ENCODE assay signal across 14 mouse cellular contexts in the genomic region with DNA sequence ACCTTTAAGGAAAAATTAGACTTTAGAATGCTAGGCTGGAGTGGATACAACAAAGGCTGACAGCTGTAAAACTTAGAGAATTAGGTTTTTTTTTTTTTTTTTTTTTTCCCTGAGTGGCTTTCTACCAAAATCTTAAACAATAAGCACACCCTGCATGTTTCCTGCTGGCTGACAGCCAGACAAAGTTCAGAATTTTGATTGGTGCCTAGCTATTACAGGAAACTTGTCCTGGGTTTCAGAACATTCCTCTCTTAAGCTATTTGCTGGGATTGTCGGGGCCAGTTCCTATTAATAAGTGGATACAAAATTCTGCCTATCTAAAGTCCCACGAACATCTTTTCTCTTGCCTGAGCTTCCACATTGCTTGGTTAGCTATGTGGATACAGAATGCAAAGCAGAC.
DNase-seq lines count a peak whose midpoint lies in the region; ATAC-seq and TF ChIP-seq lines count a peak whose summit lies in the region.
"Had no signal": no experiment of that assay in that cellular context is flagged by ENCODE, and none has a peak within 500 bp of the region (broad histone marks: within the 10 kb centered on the region; RNA-seq: fewer than 3 reads in every experiment).

No protein-coding gene starts in this region.

- TF ChIP-seq CTCF in brain, embryonic 14.5 days (IDR thresholded peaks at IDR 0.05; ENCODE audit: borderline replicate concordance, extremely low read depth, insufficient read depth, insufficient read length) = no peak

- no peak overlapping the region for H3K9ac ChIP-seq in heart, embryonic 12.5 days
- no peak overlapping the region for H3K9ac ChIP-seq in forebrain, embryonic 15.5 days (replicated peaks)
- no peak overlapping the region for H3K9ac ChIP-seq in liver, embryonic 12.5 days
- H3K9ac ChIP-seq: embryonic facial prominence, embryonic 15.5 days; liver, embryonic 13.5 days had no signal

- 19% methylated on average over 2 of the region's 2 CpGs for WGBS in heart, embryonic 12.5 days
- WGBS in forebrain, embryonic 15.5 days = 28% methylated on average over 2 of the region's 2 CpGs
- 40% methylated on average over 2 of the region's 2 CpGs for WGBS in liver, embryonic 12.5 days (ENCODE audit: insufficient replicate concordance)

- peaks cover 3% of the 10 kb centered on the region; the same call in 1 of the 2 replicates for H3K4me1 ChIP-seq in heart, embryonic 12.5 days (replicated peaks)
- H3K4me1 ChIP-seq in forebrain, embryonic 15.5 days = peaks cover 8% of the 10 kb centered on the region
- H3K4me1 ChIP-seq in liver, embryonic 12.5 days = no peaks in the 10 kb centered on the region
- H3K4me1 ChIP-seq: embryonic facial prominence, embryonic 15.5 days; liver, embryonic 13.5 days had no signal

- no peak for TF ChIP-seq POLR2A in brain, embryonic 14.5 days (IDR thresholded peaks at IDR 0.05; ENCODE audit: borderline replicate concordance, extremely low read depth, insufficient read depth, insufficient read length, poor library complexity, severe bottlenecking)

- H3K4me2 ChIP-seq in heart, embryonic 12.5 days = no peak overlapping the region
- no peak overlapping the region for H3K4me2 ChIP-seq in forebrain, embryonic 15.5 days (replicated peaks)
- H3K4me2 ChIP-seq in liver, embryonic 12.5 days = no peak overlapping the region
- H3K4me2 ChIP-seq: embryonic facial prominence, embryonic 15.5 days; liver, embryonic 13.5 days had no signal

- 0 out of 2 replicates have a peak overlapping the region, but pooled peaks have one; percentile 27 for H3K27ac ChIP-seq in heart, embryonic 12.5 days (ENCODE audit: poor library complexity, severe bottlenecking)
- no peak overlapping the region for H3K27ac ChIP-seq in forebrain, embryonic 15.5 days (replicated peaks)
- H3K27ac ChIP-seq in liver, embryonic 12.5 days = no peak overlapping the region
- H3K27ac ChIP-seq: embryonic facial prominence, embryonic 15.5 days; layer of hippocampus, adult 2 months; liver, embryonic 13.5 days had no signal

- no peak overlapping the region for H3K4me3 ChIP-seq in heart, embryonic 12.5 days
- no peak overlapping the region for H3K4me3 ChIP-seq in forebrain, embryonic 15.5 days
- H3K4me3 ChIP-seq in liver, embryonic 12.5 days = no peak overlapping the region
- H3K4me3 ChIP-seq: embryonic facial prominence, embryonic 15.5 days; layer of hippocampus, adult 2 months; liver, embryonic 13.5 days had no signal

- DNase-seq in gastrocnemius, postnatal 10 days = peak; percentile 8
- DNase-seq in gastrocnemius, adult 8-10 months (ENCODE audit: low spot score in 2 of 2) = no peak
- DNase-seq in brain, embryonic 14.5 days (ENCODE audit: low read depth) = peak; percentile 52
- DNase-seq in kidney, postnatal 25 days = peak; percentile 69 to 70
- DNase-seq in right cerebral cortex, postnatal 25 days = no peak
- DNase-seq: cerebellum, adult 11 months; liver, embryonic 13.5 days had no signal

- no peak for ATAC-seq in heart, embryonic 12.5 days (ENCODE audit: insufficient number of reproducible peaks, low FRiP score)
- ATAC-seq in forebrain, embryonic 15.5 days (replicated peaks) = no peak
- ATAC-seq in liver, embryonic 12.5 days = no peak
- ATAC-seq: midbrain, embryonic 16.5 days had no signal

- no peaks in the 10 kb centered on the region for H3K9me3 ChIP-seq in heart, embryonic 12.5 days (replicated peaks)
- H3K9me3 ChIP-seq in forebrain, embryonic 15.5 days = no peaks in the 10 kb centered on the region
- no peaks in the 10 kb centered on the region for H3K9me3 ChIP-seq in liver, embryonic 12.5 days (replicated peaks)
- H3K9me3 ChIP-seq: embryonic facial prominence, embryonic 15.5 days; liver, embryonic 13.5 days had no signal

- no peaks in the 10 kb centered on the region for H3K27me3 ChIP-seq in heart, embryonic 12.5 days (replicated peaks)
- no peaks in the 10 kb centered on the region for H3K27me3 ChIP-seq in forebrain, embryonic 15.5 days
- H3K27me3 ChIP-seq in liver, embryonic 12.5 days (replicated peaks) = no peaks in the 10 kb centered on the region
- H3K27me3 ChIP-seq: CH12.LX; embryonic facial prominence, embryonic 15.5 days; liver, embryonic 13.5 days had no signal

- H3K36me3 ChIP-seq in heart, embryonic 12.5 days = no peaks in the 10 kb centered on the region
- no peaks in the 10 kb centered on the region for H3K36me3 ChIP-seq in forebrain, embryonic 15.5 days
- H3K36me3 ChIP-seq in liver, embryonic 12.5 days = no peaks in the 10 kb centered on the region
- H3K36me3 ChIP-seq: embryonic facial prominence, embryonic 15.5 days; liver, embryonic 13.5 days had no signal

Comparison
In these comparisons a context has a peak if more than half of its experiments do, and no peak if none do; other contexts are left out.
1. DNase-seq: peak in gastrocnemius, postnatal 10 days (single experiment), brain, embryonic 14.5 days (single experiment) and kidney, postnatal 25 days (2 of 2); none in gastrocnemius, adult 8-10 months (0 of 2) and right cerebral cortex, postnatal 25 days (single experiment).